Mouse (Mus musculus) MEL (cell line): ENCODE data around the gene B4galnt3. TPM values are rescaled to one million over a fixed set of nuclear protein-coding genes. Genes with fewer than 3 reads are reported as not detected.

ENCODE experiments used
- DNase-seq: peaks from one replicate; pipeline ENCODE4 v3.0.0; 2011; ENCODE audit warnings: low read depth, low spot score
- H3K27ac ChIP-seq: 2 replicates; pipeline ENCODE4 v1.5.1; 2012; ENCODE audit warnings: low read depth, mild to moderate bottlenecking, control low read depth, low read length, moderate library complexity; ENCODE audit not compliant: control insufficient read depth
- H3K27me3 ChIP-seq, 2 experiments: fragments of 150-350 bp in 1 of 2; sonication (generic) in 1 of 2; 2 replicates each; pipeline ENCODE4 v1.6.1; 2012; ENCODE audit warnings: low read length in 2 of 2, mild to moderate bottlenecking in 2 of 2, improper control_type of control experiment in 1 of 2, moderate library complexity in 1 of 2; ENCODE audit not compliant: insufficient read depth in 2 of 2, control insufficient read depth in 1 of 2
- H3K36me3 ChIP-seq, 2 experiments: 2 replicates each; pipeline ENCODE4 v1.6.1; 2012 to 2014; ENCODE audit warnings: low read length in 2 of 2, improper control_type of control experiment in 1 of 2, inconsistent platforms in 1 of 2, mild to moderate bottlenecking in 1 of 2; ENCODE audit not compliant: insufficient read depth in 2 of 2, control insufficient read depth in 1 of 2
- H3K4me1 ChIP-seq, 2 experiments: fragments of 150-350 bp in 1 of 2; sonication (generic) in 1 of 2; 2 replicates each; pipeline ENCODE4 v1.6.1; 2012; ENCODE audit warnings: low read length in 2 of 2, improper control_type of control experiment in 1 of 2, mild to moderate bottlenecking in 1 of 2; ENCODE audit not compliant: insufficient read depth in 2 of 2, control insufficient read depth in 1 of 2
- H3K4me3 ChIP-seq, 2 experiments: fragments of 150-350 bp in 1 of 2; sonication (generic) in 1 of 2; 2 replicates each; pipeline ENCODE4 v1.5.1; 2012; ENCODE audit warnings: low read depth in 2 of 2, low read length in 2 of 2, mild to moderate bottlenecking in 2 of 2, moderate library complexity in 2 of 2, control low read depth in 1 of 2, improper control_type of control experiment in 1 of 2; ENCODE audit not compliant: control insufficient read depth in 1 of 2, insufficient read depth in 1 of 2
- H3K79me2 ChIP-seq: 2 replicates; pipeline ENCODE4 v1.6.1; 2012; ENCODE audit warnings: mild to moderate bottlenecking, low read length, moderate library complexity; ENCODE audit not compliant: control insufficient read depth, poor library complexity, insufficient read depth
- H3K9ac ChIP-seq: 2 replicates; pipeline ENCODE4 v1.6.1; 2012; ENCODE audit warnings: low read depth, mild to moderate bottlenecking, control low read depth, low read length, moderate library complexity; ENCODE audit not compliant: control insufficient read depth, poor library complexity, severe bottlenecking
- H3K9me3 ChIP-seq: fragments of 150-350 bp; sonication (generic); replicated peaks from 2 replicates; pipeline ENCODE4 v1.6.1; 2012; ENCODE audit warnings: mild to moderate bottlenecking, low read length, improper control_type of control experiment, moderate library complexity; ENCODE audit not compliant: insufficient read depth
- BHLHE40 ChIP-seq: IDR thresholded peaks from 2 replicates; pipeline ENCODE4 v1.6.1; 2012; ENCODE audit warnings: low read depth, mild to moderate bottlenecking, inconsistent platforms, low read length, improper control_type of control experiment, borderline replicate concordance
- CHD1 ChIP-seq: IDR thresholded peaks from 2 replicates; pipeline ENCODE4 v1.6.1; 2012; ENCODE audit warnings: low read depth, mild to moderate bottlenecking, inconsistent platforms, low read length, improper control_type of control experiment
- CHD2 ChIP-seq: IDR thresholded peaks from 2 replicates; pipeline ENCODE4 v1.6.1; 2011; ENCODE audit warnings: low read length, improper control_type of control experiment
- CTCF ChIP-seq, 3 experiments: IDR thresholded peaks in 2 of 3; conservative IDR thresholded peaks in 1 of 3; 2 replicates each; pipeline ENCODE4 v1.5.1; 2011 to 2012; ENCODE audit warnings: low read length in 3 of 3, low read depth in 2 of 3, mild to moderate bottlenecking in 2 of 3, improper control_type of control experiment in 1 of 3, inconsistent platforms in 1 of 3, mixed read lengths in 1 of 3, moderate library complexity in 1 of 3; ENCODE audit not compliant: control insufficient read depth in 1 of 3, insufficient read depth in 1 of 3, poor library complexity in 1 of 3, severe bottlenecking in 1 of 3
- E2F4 ChIP-seq: IDR thresholded peaks from 2 replicates; pipeline ENCODE4 v1.6.1; 2011; ENCODE audit warnings: low read depth, low read length, improper control_type of control experiment, borderline replicate concordance
- ELF1 ChIP-seq: IDR thresholded peaks from 2 replicates; pipeline ENCODE4 v1.6.1; 2014; ENCODE audit warnings: low read depth, mild to moderate bottlenecking, inconsistent platforms, low read length, improper control_type of control experiment, moderate library complexity
- EP300 ChIP-seq, 2 experiments: IDR thresholded peaks; 2 replicates each; pipeline ENCODE4 v1.6.1; 2011; ENCODE audit warnings: improper control_type of control experiment in 2 of 2, low read length in 2 of 2, low read depth in 1 of 2, mild to moderate bottlenecking in 1 of 2
- ETS1 ChIP-seq: IDR thresholded peaks from 2 replicates; pipeline ENCODE4 v1.6.1; 2012; ENCODE audit warnings: low read depth, mild to moderate bottlenecking, inconsistent platforms, low read length, improper control_type of control experiment, moderate library complexity
- GABPA ChIP-seq: IDR thresholded peaks from 2 replicates; pipeline ENCODE4 v1.6.1; 2012; ENCODE audit warnings: low read depth, mild to moderate bottlenecking, inconsistent platforms, low read length, improper control_type of control experiment, moderate library complexity
- GATA1 ChIP-seq: IDR thresholded peaks from 2 replicates; pipeline ENCODE4 v1.6.1; 2011; ENCODE audit warnings: low read depth, low read length, improper control_type of control experiment
- HCFC1 ChIP-seq: IDR thresholded peaks from 2 replicates; pipeline ENCODE4 v1.6.1; 2012; ENCODE audit warnings: low read depth, mild to moderate bottlenecking, inconsistent platforms, low read length, improper control_type of control experiment, moderate library complexity
- JUND ChIP-seq: IDR thresholded peaks from 2 replicates; pipeline ENCODE4 v1.6.1; 2011; ENCODE audit warnings: low read depth, mild to moderate bottlenecking, improper control_type of control experiment, low read length
- KAT2A ChIP-seq: conservative IDR thresholded peaks from 2 replicates; pipeline ENCODE4 v1.6.1; 2012; ENCODE audit warnings: low read depth, low read length, improper control_type of control experiment, inconsistent platforms
- MAFK ChIP-seq: IDR thresholded peaks from 2 replicates; pipeline ENCODE4 v1.6.1; 2011; ENCODE audit warnings: low read depth, mild to moderate bottlenecking, low read length, improper control_type of control experiment, borderline replicate concordance
- MAX ChIP-seq: IDR thresholded peaks from 2 replicates; pipeline ENCODE4 v1.6.1; 2011; ENCODE audit warnings: low read length, improper control_type of control experiment
- MAZ ChIP-seq: IDR thresholded peaks from 2 replicates; pipeline ENCODE4 v1.6.1; 2012; ENCODE audit warnings: low read depth, mild to moderate bottlenecking, inconsistent platforms, low read length, improper control_type of control experiment
- MEF2A ChIP-seq: IDR thresholded peaks from 2 replicates; pipeline ENCODE4 v1.6.1; 2014; ENCODE audit warnings: low read depth, mild to moderate bottlenecking, inconsistent platforms, low read length, improper control_type of control experiment; ENCODE audit not compliant: poor library complexity, insufficient replicate concordance, severe bottlenecking; ENCODE audit errors: extremely low read depth
- MXI1 ChIP-seq: IDR thresholded peaks from 2 replicates; pipeline ENCODE4 v1.6.1; 2011; ENCODE audit warnings: mild to moderate bottlenecking, low read depth, low read length, improper control_type of control experiment
- MYB ChIP-seq: IDR thresholded peaks from 2 replicates; pipeline ENCODE4 v1.6.1; 2011; ENCODE audit warnings: mild to moderate bottlenecking, low read depth, low read length, improper control_type of control experiment
- NELFE ChIP-seq: IDR thresholded peaks from 2 replicates; pipeline ENCODE4 v1.6.1; 2011; ENCODE audit warnings: low read depth, low read length, improper control_type of control experiment
- NRF1 ChIP-seq: IDR thresholded peaks from 2 replicates; pipeline ENCODE4 v1.6.1; 2014; ENCODE audit warnings: low read depth, mild to moderate bottlenecking, inconsistent platforms, low read length, improper control_type of control experiment, moderate library complexity; ENCODE audit not compliant: poor library complexity, insufficient read depth, severe bottlenecking
- POLR2A ChIP-seq, 2 experiments: IDR thresholded peaks; 2 replicates each; pipeline ENCODE4 v1.6.1; 2011 to 2012; ENCODE audit warnings: low read length in 2 of 2, mild to moderate bottlenecking in 2 of 2, control low read depth in 1 of 2, improper control_type of control experiment in 1 of 2, low read depth in 1 of 2, moderate library complexity in 1 of 2; ENCODE audit not compliant: control insufficient read depth in 1 of 2, insufficient read depth in 1 of 2, poor library complexity in 1 of 2
- POLR2AphosphoS2 ChIP-seq: IDR thresholded peaks from 2 replicates; pipeline ENCODE4 v1.6.1; 2011; ENCODE audit warnings: low read length, improper control_type of control experiment
- POLR2AphosphoS5 ChIP-seq: IDR thresholded peaks from 2 replicates; pipeline ENCODE4 v1.6.1; 2012; ENCODE audit warnings: low read depth, borderline replicate concordance, mild to moderate bottlenecking, inconsistent platforms, low read length, moderate library complexity, mixed read lengths
- RAD21 ChIP-seq: IDR thresholded peaks from 2 replicates; pipeline ENCODE4 v1.6.1; 2011; ENCODE audit warnings: mild to moderate bottlenecking, low read depth, low read length, improper control_type of control experiment
- RCOR1 ChIP-seq: IDR thresholded peaks from 2 replicates; pipeline ENCODE4 v1.6.1; 2012; ENCODE audit warnings: low read depth, mild to moderate bottlenecking, inconsistent platforms, low read length, improper control_type of control experiment
- SIN3A ChIP-seq: IDR thresholded peaks from 2 replicates; pipeline ENCODE4 v1.6.1; 2012; ENCODE audit warnings: low read length, improper control_type of control experiment, inconsistent platforms
- SMC3 ChIP-seq: IDR thresholded peaks from 2 replicates; pipeline ENCODE4 v1.6.1; 2011; ENCODE audit warnings: low read depth, low read length, improper control_type of control experiment
- TBP ChIP-seq: IDR thresholded peaks from 2 replicates; pipeline ENCODE4 v1.8.0; 2011; ENCODE audit warnings: low read depth, low read length, improper control_type of control experiment
- TCF12 ChIP-seq: IDR thresholded peaks from 2 replicates; pipeline ENCODE4 v1.6.1; 2014; ENCODE audit warnings: low read depth, mild to moderate bottlenecking, inconsistent platforms, low read length, improper control_type of control experiment, moderate library complexity
- UBTF ChIP-seq: IDR thresholded peaks from 2 replicates; pipeline ENCODE4 v1.6.1; 2012; ENCODE audit warnings: low read depth, mild to moderate bottlenecking, inconsistent platforms, low read length, improper control_type of control experiment, moderate library complexity, borderline replicate concordance; ENCODE audit not compliant: insufficient read depth
- USF1 ChIP-seq: IDR thresholded peaks from 2 replicates; pipeline ENCODE4 v1.6.1; 2014; ENCODE audit warnings: low read depth, mild to moderate bottlenecking, inconsistent platforms, low read length, improper control_type of control experiment, moderate library complexity
- ZC3H11A ChIP-seq: IDR thresholded peaks from 2 replicates; pipeline ENCODE4 v1.6.1; 2012; ENCODE audit warnings: low read depth, mild to moderate bottlenecking, inconsistent platforms, low read length, improper control_type of control experiment
- ZKSCAN1 ChIP-seq: IDR thresholded peaks from 2 replicates; pipeline ENCODE4 v1.6.1; 2012; ENCODE audit warnings: low read depth, mild to moderate bottlenecking, inconsistent platforms, low read length, improper control_type of control experiment, moderate library complexity
- ZMIZ1 ChIP-seq: IDR thresholded peaks from 2 replicates; pipeline ENCODE4 v1.6.1; 2012; ENCODE audit warnings: low read depth, mild to moderate bottlenecking, inconsistent platforms, low read length, improper control_type of control experiment, moderate library complexity
- ZNF384 ChIP-seq: IDR thresholded peaks from 2 replicates; pipeline ENCODE4 v1.6.1; 2012; ENCODE audit warnings: low read depth, mild to moderate bottlenecking, inconsistent platforms, low read length, improper control_type of control experiment
- polyA plus RNA-seq, 2 experiments: library from polyadenylated mRNA; stranded (reverse) in 1 of 2; unstranded in 1 of 2; fragments of >175 nt in 1 of 2; fragments of >200 nt in 1 of 2; gene quantifications; 2 replicates each; pipeline versions ENCODE4 v1.2.1 to v1.2.4; 2012; ENCODE audit warnings: low replicate concordance in 2 of 2, low read depth in 1 of 2; ENCODE audit not compliant: insufficient read length in 2 of 2, insufficient read depth in 1 of 2, missing spikeins in 1 of 2
- total RNA-seq: library from RNA; depleted of rRNA; stranded (reverse); fragments of 300-350 nt; gene quantifications from 2 replicates; pipeline ENCODE4 v1.2.3, GENCODE M21; 2012

B4galnt3 gene
- total and polyA plus RNA-seq, 3 experiments, result 1.3 to 1.5 TPM; not detected in 1

DNA sequence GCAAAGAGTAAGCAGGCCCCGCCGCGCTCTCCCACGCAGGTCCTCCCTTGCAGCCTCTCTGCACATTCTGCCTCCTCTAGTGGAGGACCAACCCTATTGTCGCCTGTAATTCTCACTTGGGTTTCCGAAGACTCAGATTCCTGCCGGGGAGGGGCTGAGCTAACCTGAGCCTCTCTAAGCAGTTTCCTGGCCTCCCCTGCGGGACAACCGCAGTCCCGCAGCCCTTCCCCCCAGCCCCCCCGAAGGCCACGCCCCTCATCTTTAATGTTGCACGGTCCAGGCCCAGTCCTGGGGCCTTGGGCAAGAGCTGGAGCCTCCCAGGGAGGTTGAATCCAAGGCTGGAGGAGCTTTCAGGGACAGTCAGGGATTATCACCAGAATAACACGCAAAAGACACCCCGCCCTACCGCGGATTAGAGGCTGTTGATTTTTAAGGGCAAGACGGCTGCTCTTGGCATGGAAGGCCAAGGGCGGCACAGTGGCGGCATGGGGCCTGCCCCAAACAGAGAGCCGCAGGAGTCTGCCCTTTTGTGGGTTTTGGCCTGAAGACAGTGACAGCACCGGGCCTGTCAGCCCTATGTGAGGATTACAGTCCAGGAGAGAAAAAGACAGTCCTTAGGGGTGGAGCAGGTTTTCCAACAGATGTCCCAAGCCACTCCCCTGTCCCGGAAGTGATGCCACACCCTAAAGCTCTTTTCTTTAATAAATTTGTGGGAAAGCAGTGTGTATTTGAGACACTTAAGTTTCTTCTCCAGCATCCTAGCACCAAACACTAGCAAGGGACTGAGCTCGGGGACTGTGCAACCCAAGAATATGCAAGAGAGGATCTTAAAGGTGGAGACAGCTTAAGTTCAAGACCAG lies 105.8 kb downstream of the B4galnt3 start:
- Histone ChIP-seq H3K9me3 (no peaks in the 10 kb centered on the region), H3K4me3 (peak overlapping the region; percentile 73 to 96), H3K4me1 (peaks cover 0 to 8% of the 10 kb centered on the region in 2 experiments; a peak in 3 of 4 replicates), H3K27ac (peak overlapping the region; percentile 51), H3K9ac (peak overlapping the region; percentile 69), H3K27me3 (no peaks in the 10 kb centered on the region), H3K79me2 (no peaks in the 10 kb centered on the region; the same call in 1 of the 2 replicates), H3K36me3 (peaks cover 0 to 4% of the 10 kb centered on the region in 2 experiments; a peak in 2 of 4 replicates)
- DNase-seq, result peak; percentile 71
- no peak for TF ChIP-seq EP300 (IDR thresholded peaks at IDR 0.05; ENCODE audit: low read depth in 1 of 2, low read length in 2 of 2)
- TF ChIP-seq TCF12, result 0 out of 2 replicates have a peak, but pooled peaks have one; percentile 14
- TF ChIP-seq RCOR1, result no peak
- TF ChIP-seq NRF1, result no peak
- no peak for TF ChIP-seq POLR2AphosphoS5
- no peak for TF ChIP-seq ZKSCAN1
- TF ChIP-seq MAZ, result peak; percentile 64
- TF ChIP-seq ZNF384, result no peak
- TF ChIP-seq POLR2AphosphoS2, result no peak
- peak; percentile 25 to 45; a peak in 2 of 4 replicates for TF ChIP-seq POLR2A (IDR thresholded peaks at IDR 0.05; ENCODE audit: control insufficient read depth in 1 of 2, insufficient read depth in 1 of 2, low read depth in 1 of 2, low read length in 2 of 2, poor library complexity in 1 of 2)
- TF ChIP-seq GATA1, result no peak
- no peak for TF ChIP-seq MAFK
- no peak for TF ChIP-seq CHD2
- peak; percentile 70; the same call in 1 of the 2 replicates for TF ChIP-seq ELF1
- no peak for TF ChIP-seq NELFE
- TF ChIP-seq TBP, result no peak
- TF ChIP-seq ZC3H11A, result no peak
- no peak for TF ChIP-seq RAD21
- TF ChIP-seq JUND, result no peak
- TF ChIP-seq CHD1, result no peak
- no peak for TF ChIP-seq UBTF
- peak; percentile 9; the same call in 1 of the 2 replicates for TF ChIP-seq SIN3A
- TF ChIP-seq MYB, result no peak
- no peak for TF ChIP-seq CTCF (IDR thresholded peaks at IDR 0.05 in 2 of 3, conservative IDR thresholded peaks at IDR 0.05 in 1 of 3; ENCODE audit: control insufficient read depth in 1 of 3, insufficient read depth in 1 of 3, low read depth in 2 of 3, low read length in 3 of 3, poor library complexity in 1 of 3, severe bottlenecking in 1 of 3)
- peak; percentile 67; the same call in 1 of the 2 replicates for TF ChIP-seq MXI1
- TF ChIP-seq SMC3, result no peak; the same call in 1 of the 2 replicates
- no peak for TF ChIP-seq MAX
- TF ChIP-seq KAT2A, result no peak
- TF ChIP-seq E2F4, result no peak
- TF ChIP-seq MEF2A, result no peak
- no peak for TF ChIP-seq GABPA
- TF ChIP-seq BHLHE40, result 0 out of 2 replicates have a peak, but pooled peaks have one; percentile 21
- TF ChIP-seq ZMIZ1, result no peak
- TF ChIP-seq ETS1, result no peak
- TF ChIP-seq USF1, result no peak
- peak; percentile 48 for TF ChIP-seq HCFC1
